Mouse (Mus musculus) bone marrow, adult 2 months (tissue): ENCODE data around the gene Hist2h3c2. TPM values are rescaled to one million over a fixed set of nuclear protein-coding genes. Genes with fewer than 3 reads are reported as not detected.
A peak's percentile ranks its signal among the peaks of the same experiment; 100 is the strongest.
"Not testable (repeated sequence)": the region's sequence is repeated elsewhere in the genome, so short reads cannot be mapped to it uniquely, and the experiment has no call there.

Experiments
- H3K27ac ChIP-seq: fragments of 200-500 bp; 2 replicates; pipeline ENCODE4 v1.5.1; 2012; ENCODE audit warnings: low read depth, mild to moderate bottlenecking, control low read depth, inconsistent platforms, low read length; ENCODE audit not compliant: control insufficient read depth, poor library complexity, insufficient read depth
- H3K4me1 ChIP-seq: fragments of 200-500 bp; 2 replicates; pipeline ENCODE4 v1.6.1; 2011; ENCODE audit warnings: low read length; ENCODE audit not compliant: control insufficient read depth, insufficient read depth
- H3K4me3 ChIP-seq: fragments of 200-500 bp; replicated peaks from 2 replicates; pipeline ENCODE3; 2011; ENCODE audit warnings: mild to moderate bottlenecking, low read depth, low read length, control low read depth; ENCODE audit not compliant: control insufficient read depth
- CTCF ChIP-seq: fragments of 200-500 bp; IDR thresholded peaks from 2 replicates; pipeline ENCODE4 v1.5.1; 2011; ENCODE audit warnings: low read length, control low read depth; ENCODE audit not compliant: control insufficient read depth, insufficient read depth
- POLR2A ChIP-seq: fragments of 200-500 bp; IDR thresholded peaks from 2 replicates; pipeline ENCODE4 v1.6.1; 2011; ENCODE audit warnings: low read depth, mild to moderate bottlenecking, control low read depth, low read length, borderline replicate concordance; ENCODE audit not compliant: control insufficient read depth
- WGBS: fragments of 180-500 bp; shearing (Covaris S2); methylation state at CpG from one replicate; pipeline ENCODE4 v1.1.7; 2018; 5-methylcytosine and 5-hydroxymethylcytosine counted together
- polyA plus RNA-seq: library from polyadenylated mRNA; stranded (reverse); fragments of >200 nt; gene quantifications from 2 replicates; pipeline ENCODE4 v1.2.4, GENCODE M21; 2011; ENCODE audit warnings: low replicate concordance; ENCODE audit not compliant: missing spikeins, insufficient read depth, insufficient read length

The Hist2h3c2 gene
- polyA plus RNA-seq, 1 experiment, result 79.9 TPM

- peaks cover 4% of the 10 kb centered on the region for H3K4me1 ChIP-seq
- TF ChIP-seq CTCF (no peak), POLR2A (no peak)
- peak overlapping the region; percentile 77 for H3K4me3 ChIP-seq
- H3K27ac ChIP-seq, result peak overlapping the region; percentile 97
- WGBS, result 4% methylated on average over 9 of the region's 9 CpGs
Observed at GRCm38 (mm10) chr3:96221640-96222038, 17.3 kb downstream of the Hist2h3c2 start.

- H3K4me1 ChIP-seq, result peaks cover 4% of the 10 kb centered on the region
- peak; percentile 92 for TF ChIP-seq POLR2A
- TF ChIP-seq CTCF, result peak; percentile 11; the same call in 1 of the 2 replicates
- H3K27ac ChIP-seq, result peak within 1 kb of the TSS; percentile 98
- WGBS, result under 1% methylated on average over 43 of the region's 43 CpGs
- H3K4me3 ChIP-seq, result peak within 1 kb of the TSS; percentile 77
Observed at GRCm38 (mm10) chr3:96220765-96221639, 17.9 kb downstream of the Hist2h3c2 start, which contains the start of the genes Hist2h2ac and Hist2h2be. TSS of gene Hist2h2ac (minus strand) at chr3:96220880. TSS of gene Hist2h2be (plus strand) at chr3:96221119.

- H3K4me1 ChIP-seq, result not testable (repeated sequence)
- WGBS, result under 1% methylated on average over 46 of the region's 47 CpGs
- H3K27ac ChIP-seq, result peak overlapping the region; percentile 98
- peak overlapping the region; percentile 67 for H3K4me3 ChIP-seq
Observed at GRCm38 (mm10) chr3:96220131-96220764, 18.7 kb downstream of the Hist2h3c2 start.

GRCm38 (mm10) chr3:96219661-96220130 is 19.2 kb downstream of the Hist2h3c2 start, which contains the start of the genes Bola1 and Hist2h2ab:
TSS of gene Bola1 (minus strand) at chr3:96219709.
TSS of gene Hist2h2ab (plus strand) at chr3:96219865.
- WGBS, result under 1% methylated on average over 37 of the region's 37 CpGs
- Histone ChIP-seq H3K4me3 (peak within 1 kb of the TSS; percentile 67), H3K4me1 (peaks cover 2% of the 10 kb centered on the region), H3K27ac (peak within 1 kb of the TSS; percentile 98)
- TF ChIP-seq POLR2A, result peak; percentile 95; the same call in 1 of the 2 replicates
- no peak for TF ChIP-seq CTCF

GRCm38 (mm10) chr3:96219191-96219641 is 19.7 kb downstream of the Hist2h3c2 start:
- Histone ChIP-seq H3K4me3 (peak overlapping the region; percentile 60), H3K4me1 (peaks cover 2% of the 10 kb centered on the region), H3K27ac (peak overlapping the region; percentile 98)
- 0% methylated on average over 12 of the region's 12 CpGs for WGBS
- TF ChIP-seq CTCF (peak; percentile 19; the same call in 1 of the 2 replicates), POLR2A (no peak)

- TF ChIP-seq POLR2A (no peak), CTCF (peak; percentile 14; the same call in 1 of the 2 replicates)
- H3K4me1 ChIP-seq, result no peaks in the 10 kb centered on the region
- WGBS, result 51% methylated on average over 15 of the region's 15 CpGs
- H3K4me3 ChIP-seq, result no peak overlapping the region
- no peak overlapping the region for H3K27ac ChIP-seq
Observed at GRCm38 (mm10) chr3:96209242-96209641, 29.7 kb downstream of the Hist2h3c2 start.

GRCm38 (mm10) chr3:96207819-96208218 is 31.1 kb downstream of the Hist2h3c2 start:
- no peak overlapping the region for H3K27ac ChIP-seq
- no peak overlapping the region for H3K4me3 ChIP-seq
- H3K4me1 ChIP-seq, result no peaks in the 10 kb centered on the region
- no peak for TF ChIP-seq POLR2A
- no peak for TF ChIP-seq CTCF
- WGBS, result 65% methylated on average over 3 of the region's 3 CpGs

GRCm38 (mm10) chr3:96199731-96200130 is 39.2 kb downstream of the Hist2h3c2 start:
- no peak overlapping the region for H3K27ac ChIP-seq
- no peak overlapping the region for H3K4me3 ChIP-seq
- WGBS, result 53% methylated on average over 2 of the region's 2 CpGs
- TF ChIP-seq POLR2A, result no peak
- peaks cover 4% of the 10 kb centered on the region for H3K4me1 ChIP-seq

GRCm38 (mm10) chr3:96198601-96199251 is 40.2 kb downstream of the Hist2h3c2 start:
- not testable (repeated sequence) for H3K4me3 ChIP-seq, H3K27ac ChIP-seq, H3K4me1 ChIP-seq
- 22% methylated on average over 8 of the region's 8 CpGs for whole genome bisulfite sequencing
